Comparison of ENCODE assay signal across 8 mouse cellular contexts in genomic region chrX:95657804-95658599, GRCm38 (mm10). TPM values are rescaled to one million over a fixed set of nuclear protein-coding genes. Genes with fewer than 3 reads are reported as not detected.
A peak's percentile ranks its signal among the peaks of the same experiment; 100 is the strongest.
DNase-seq lines count a peak whose midpoint lies in the region; ATAC-seq and TF ChIP-seq lines count a peak whose summit lies in the region.

Zc4h2 (minus strand) TSS chrX:95658509.

- no peaks in the 10 kb centered on the region for H3K27me3 ChIP-seq in C2C12 (ENCODE audit: control insufficient read depth, insufficient read depth, insufficient read length)
- no peaks in the 10 kb centered on the region for H3K27me3 ChIP-seq in heart, embryonic 13.5 days (replicated peaks)
- H3K27me3 ChIP-seq in kidney, postnatal 0 days (ENCODE audit: insufficient read depth, low read length) = no peaks in the 10 kb centered on the region
- no peaks in the 10 kb centered on the region for H3K27me3 ChIP-seq in liver, adult 2 months (ENCODE audit: control insufficient read depth, insufficient read depth, low read length)
- H3K27me3 ChIP-seq in splenic B cell, adult 2 months (ENCODE audit: control insufficient read depth, insufficient read depth, low read length, poor library complexity, severe bottlenecking) = no peaks in the 10 kb centered on the region

- TF ChIP-seq CTCF in C2C12 (IDR thresholded peaks at IDR 0.05; ENCODE audit: control insufficient read depth, insufficient read depth, insufficient read length) = no peak
- TF ChIP-seq CTCF in bone marrow macrophage, adult 2 months (IDR thresholded peaks at IDR 0.05; ENCODE audit: low read depth, low read length) = no peak
- TF ChIP-seq CTCF in kidney, postnatal 0 days (IDR thresholded peaks at IDR 0.05; ENCODE audit: low read depth) = no peak
- no peak for TF ChIP-seq CTCF in liver, adult 2 months (IDR thresholded peaks at IDR 0.05; ENCODE audit: low read depth, low read length)

- H3K4me1 ChIP-seq in bone marrow macrophage, adult 2 months (ENCODE audit: control insufficient read depth, insufficient read depth, low read length) = 0 out of 2 replicates have a peak, but pooled peaks cover 3% of the 10 kb centered on the region
- H3K4me1 ChIP-seq in heart, embryonic 13.5 days = no peaks in the 10 kb centered on the region
- H3K4me1 ChIP-seq in kidney, postnatal 0 days (replicated peaks; ENCODE audit: insufficient read depth, low read length) = no peaks in the 10 kb centered on the region
- H3K4me1 ChIP-seq in liver, adult 2 months (ENCODE audit: control insufficient read depth, insufficient read depth, low read length) = no peaks in the 10 kb centered on the region

- H3K4me3 ChIP-seq in C2C12 (ENCODE audit: insufficient read depth, poor library complexity, severe bottlenecking) = peak within 1 kb of the TSS; percentile 32
- peak within 1 kb of the TSS; percentile 59 for H3K4me3 ChIP-seq in bone marrow macrophage, adult 2 months (ENCODE audit: insufficient read depth, low read length)
- peak within 1 kb of the TSS; percentile 59 for H3K4me3 ChIP-seq in heart, embryonic 13.5 days
- peak within 1 kb of the TSS; percentile 38 for H3K4me3 ChIP-seq in kidney, postnatal 0 days (replicated peaks; ENCODE audit: low read depth, low read length)
- peak within 1 kb of the TSS; percentile 83 for H3K4me3 ChIP-seq in liver, adult 2 months (ENCODE audit: insufficient read depth, low read depth, low read length)

- no peaks in the 10 kb centered on the region for H3K79me2 ChIP-seq in C2C12 (ENCODE audit: control insufficient read depth, insufficient read depth)
- no peaks in the 10 kb centered on the region for H3K79me2 ChIP-seq in liver, adult 2 months (ENCODE audit: control insufficient read depth, insufficient read depth, low read length)

- 17% methylated on average over 7 of the region's 7 CpGs for WGBS in heart, embryonic 13.5 days
- 29% methylated on average over 7 of the region's 7 CpGs for WGBS in kidney, postnatal 0 days
- WGBS in liver, adult 2 months = 18% methylated on average over 7 of the region's 7 CpGs

- no peaks in the 10 kb centered on the region for H3K79me3 ChIP-seq in C2C12 (ENCODE audit: low read depth)

- no peaks in the 10 kb centered on the region for H3K36me3 ChIP-seq in C2C12 (ENCODE audit: control insufficient read depth, insufficient read depth)
- H3K36me3 ChIP-seq in heart, embryonic 13.5 days = no peaks in the 10 kb centered on the region
- no peaks in the 10 kb centered on the region for H3K36me3 ChIP-seq in kidney, postnatal 0 days (ENCODE audit: insufficient read depth, low read length)
- H3K36me3 ChIP-seq in liver, adult 2 months (ENCODE audit: control insufficient read depth, insufficient read depth, low read length) = no peaks in the 10 kb centered on the region
- H3K36me3 ChIP-seq in splenic B cell, adult 2 months (ENCODE audit: control insufficient read depth, insufficient read depth, low read length, poor library complexity, severe bottlenecking) = no peaks in the 10 kb centered on the region

- H3K27ac ChIP-seq in bone marrow macrophage, adult 2 months (ENCODE audit: insufficient read depth, low read depth, low read length) = 0 out of 2 replicates have a peak within 1 kb of the TSS, but pooled peaks have one; percentile 12
- no peak within 1 kb of the TSS for H3K27ac ChIP-seq in heart, embryonic 13.5 days (replicated peaks)
- H3K27ac ChIP-seq in kidney, postnatal 0 days = no peak within 1 kb of the TSS
- H3K27ac ChIP-seq in liver, adult 2 months (replicated peaks; ENCODE audit: insufficient read depth, low read depth, low read length) = peak within 1 kb of the TSS; percentile 48; the same call in 1 of the 2 replicates

- H3K9me3 ChIP-seq in heart, embryonic 13.5 days = no peaks in the 10 kb centered on the region
- H3K9me3 ChIP-seq in kidney, postnatal 0 days (replicated peaks; ENCODE audit: low read length) = no peaks in the 10 kb centered on the region

- peak within 1 kb of the TSS; percentile 72 for H3K9ac ChIP-seq in heart, embryonic 13.5 days
- H3K9ac ChIP-seq in kidney, postnatal 0 days (ENCODE audit: low read depth, low read length) = no peak within 1 kb of the TSS
- H3K9ac ChIP-seq in liver, adult 2 months (ENCODE audit: low read depth, low read length) = peak within 1 kb of the TSS; percentile 39; the same call in 1 of the 2 replicates

- H3K4me2 ChIP-seq in heart, embryonic 13.5 days = peak within 1 kb of the TSS; percentile 65
- peak within 1 kb of the TSS; percentile 50 for H3K4me2 ChIP-seq in kidney, postnatal 0 days (ENCODE audit: low read length)

- no peak for TF ChIP-seq POLR2A in bone marrow macrophage, adult 2 months (IDR thresholded peaks at IDR 0.05; ENCODE audit: borderline replicate concordance, low read depth, low read length)
- TF ChIP-seq POLR2A in liver, adult 2 months (IDR thresholded peaks at IDR 0.05; ENCODE audit: extremely low read depth, insufficient read depth, low read length) = no peak

- peak; percentile 21 for DNase-seq in fat pad, adult 2 months (ENCODE audit: extremely low read depth, low read depth, low spot score)
- DNase-seq in kidney, postnatal 0 days (ENCODE audit: low spot score) = peak; percentile 86
- peak; percentile 77 for DNase-seq in liver, adult 2 months (ENCODE audit: extremely low read depth, low read depth, low spot score)
- peak; percentile 77 for DNase-seq in splenic B cell, adult 2 months (ENCODE audit: low read depth, low spot score)

- peak; percentile 77; the same call in 1 of the 2 replicates for ATAC-seq in heart, embryonic 13.5 days (ENCODE audit: extremely low read depth, insufficient number of reproducible peaks, low FRiP score, low TSS enrichment)
- peak; percentile 98 for ATAC-seq in kidney, postnatal 0 days (replicated peaks; ENCODE audit: low FRiP score, low read depth)
- peak; percentile 97 for ATAC-seq in monocyte, adult 5-6 weeks (replicated peaks; ENCODE audit: insufficient number of reproducible peaks, low FRiP score, low TSS enrichment, poor library complexity, severe bottlenecking)

- peak within 1 kb of the TSS; percentile 24 for H3ac ChIP-seq in C2C12 (ENCODE audit: control insufficient read depth, insufficient read length, low read depth)

TF ChIP-seq in C2C12, 6 proteins besides CTCF, POLR2A, EP300 and RAD21:
- TF ChIP-seq MYOG (IDR thresholded peaks at IDR 0.05; ENCODE audit: control insufficient read depth, extremely low read depth, insufficient read length) = no peak
- TF ChIP-seq MYOD1 (IDR thresholded peaks at IDR 0.05; ENCODE audit: control insufficient read depth, insufficient read length, low read depth) = no peak
- no peak for TF ChIP-seq MAX (IDR thresholded peaks at IDR 0.05)
- TF ChIP-seq CEBPB (IDR thresholded peaks at IDR 0.05; ENCODE audit: low read depth) = no peak
- no peak for TF ChIP-seq FOSL1 (IDR thresholded peaks at IDR 0.05; ENCODE audit: insufficient read depth, low read length, poor library complexity, severe bottlenecking)
- TF ChIP-seq USF1 (IDR thresholded peaks at IDR 0.05; ENCODE audit: low read depth) = no peak

RNA-seq across cellular contexts. Expression of gene Zc4h2, which starts in this region (rescaled TPM):
- 3.1 TPM for polyA plus RNA-seq in C2C12 (2012; fragmentation: generic; extraction: Trizol)
- 6.9 and 8.4 TPM in 2 replicates for polyA plus RNA-seq in bone marrow macrophage, adult 2 months (2012; ENCODE audit: insufficient read depth, insufficient read length, missing spikeins)
- polyA plus RNA-seq in heart, embryonic 13.5 days (2015; fragmentation: Nextera tagmentation; extraction: Ambion mirVana) = 7.7 and 9.4 TPM in 2 replicates
- polyA plus RNA-seq in kidney, postnatal 0 days (2015; fragmentation: Nextera tagmentation; extraction: Ambion mirVana) = 16.7 and 17.4 TPM in 2 replicates
- 0.60 and 1.5 TPM in 2 replicates for total RNA-seq in liver, adult 2 months (2014; rRNA removed)
- polyA plus RNA-seq in liver, adult 2 months (2012; rRNA removed) = 0.44 and 0.61 TPM in 2 replicates
- total RNA-seq in monocyte, adult 5-6 weeks (2017) = 1.8 to 3.4 TPM in 2 of 3 replicates, not detected in the other

Comparison
In these comparisons a context has a peak if more than half of its experiments do, and no peak if none do; other contexts are left out.
1. H3K4me3 ChIP-seq: peak in every context shown above with its lines; median percentile 83 in liver, adult 2 months; 59 in bone marrow macrophage, adult 2 months; 59 in heart, embryonic 13.5 days; 38 in kidney, postnatal 0 days; 32 in C2C12.
2. H3K27ac ChIP-seq: peak in bone marrow macrophage, adult 2 months (single experiment) and liver, adult 2 months (single experiment); none in heart, embryonic 13.5 days (single experiment) and kidney, postnatal 0 days (single experiment).
3. DNase-seq: peak in every context shown above with its lines; median percentile 86 in kidney, postnatal 0 days; 77 in liver, adult 2 months; 77 in splenic B cell, adult 2 months; 21 in fat pad, adult 2 months.
4. Peak in every context shown above with its lines, with median percentiles within 50 percentile points of each other: ATAC-seq.